Mouse (Mus musculus) left cerebral cortex, postnatal 36 days (tissue): ENCODE results near the gene Adamts12. TPM values are rescaled to one million over a fixed set of nuclear protein-coding genes. Genes with fewer than 3 reads are reported as not detected.
A peak's percentile ranks its signal among the peaks of the same experiment; 100 is the strongest.

Experiments
- DNase-seq, 2 experiments: peaks; one replicate each; pipeline ENCODE4 v3.0.0; 2021 to 2022; ENCODE audit warnings: low spot score in 2 of 2, mixed read lengths in 1 of 2
- intact Hi-C: fragments of 180-260 bp; cut with DNase I; formaldehyde crosslinking; loops from one replicate; pipeline ENCODE4 v1.15.1; 2025
- total RNA-seq, 2 experiments: library from RNA; stranded (reverse); gene quantifications; 2 replicates each; pipeline ENCODE4 v1.2.3; 2021

Adamts12 gene
- total RNA-seq, result under 1 TPM; 0.27 to 0.32 TPM

DNA sequence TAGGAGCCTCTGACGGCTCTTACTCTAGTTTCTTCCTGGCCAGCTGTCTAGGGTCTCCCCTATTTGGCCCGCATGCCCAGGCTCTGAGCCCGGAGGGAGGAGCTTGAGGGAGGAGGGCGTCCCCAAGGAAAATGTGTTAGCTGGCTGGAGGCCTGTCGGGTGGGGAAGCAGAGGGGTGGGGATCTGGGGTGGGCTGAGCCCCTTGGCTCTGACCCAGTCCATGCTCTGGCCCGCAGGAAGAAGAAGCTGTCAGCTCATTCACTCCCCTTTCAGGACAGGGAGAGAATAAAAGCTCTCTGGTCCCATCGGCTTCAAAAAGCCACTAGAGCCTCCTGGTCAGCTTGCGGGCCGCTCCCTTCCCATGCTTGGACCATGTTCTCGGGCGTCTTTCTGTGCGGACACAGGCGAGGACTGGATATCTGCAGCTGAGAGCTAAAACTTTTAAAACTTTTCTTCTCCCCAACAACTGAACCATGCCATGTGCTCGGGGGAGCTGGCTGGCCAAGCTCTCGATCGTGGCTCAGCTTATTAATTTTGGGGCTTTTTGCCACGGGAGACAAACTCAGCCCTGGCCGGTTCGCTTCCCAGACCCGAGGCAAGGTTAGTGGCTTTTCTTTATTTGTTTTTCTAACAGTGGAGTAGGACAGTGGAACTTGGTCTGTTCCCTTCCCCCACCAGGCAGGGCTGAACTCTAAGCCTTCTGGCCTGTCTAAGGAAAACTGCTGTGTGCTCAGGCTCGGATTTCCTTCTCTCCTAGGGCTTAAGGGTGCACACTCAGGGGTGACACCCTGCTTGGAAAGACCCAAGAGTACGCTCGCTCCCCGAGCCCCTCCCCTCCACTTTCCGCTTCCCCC lies at the start of gene Adamts12:
Adamts12 (plus strand) TSS at position 233 of the 854 bp plus-strand sequence.
- DNase-seq, result no peak
- intact Hi-C loops, result loop anchor here (5.0 kb wide), 1 partner anchor 243 kb away; no protein-coding TSS in a partner anchor

DNA sequence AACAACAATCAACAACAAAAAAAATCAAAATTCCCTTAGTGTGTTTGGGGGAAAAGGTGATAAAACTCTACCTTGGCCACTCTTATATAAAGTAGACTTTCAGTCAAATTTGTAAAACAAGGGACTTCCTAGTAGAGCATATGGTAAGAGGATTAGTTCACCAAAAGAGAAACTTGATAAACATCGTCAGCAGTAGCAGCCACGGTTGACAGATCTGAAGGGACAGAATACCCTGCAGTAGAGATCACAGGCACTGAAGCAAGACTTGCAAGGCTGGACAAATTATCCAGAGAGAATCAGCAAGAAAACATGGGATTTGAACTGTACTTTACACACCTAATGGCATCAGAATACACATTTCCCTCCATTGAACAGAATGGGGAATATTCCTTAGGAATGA lies 49.7 kb upstream of the Adamts12 start:
- DNase-seq, result no peak
- intact Hi-C loops, result no loop called here

DNA sequence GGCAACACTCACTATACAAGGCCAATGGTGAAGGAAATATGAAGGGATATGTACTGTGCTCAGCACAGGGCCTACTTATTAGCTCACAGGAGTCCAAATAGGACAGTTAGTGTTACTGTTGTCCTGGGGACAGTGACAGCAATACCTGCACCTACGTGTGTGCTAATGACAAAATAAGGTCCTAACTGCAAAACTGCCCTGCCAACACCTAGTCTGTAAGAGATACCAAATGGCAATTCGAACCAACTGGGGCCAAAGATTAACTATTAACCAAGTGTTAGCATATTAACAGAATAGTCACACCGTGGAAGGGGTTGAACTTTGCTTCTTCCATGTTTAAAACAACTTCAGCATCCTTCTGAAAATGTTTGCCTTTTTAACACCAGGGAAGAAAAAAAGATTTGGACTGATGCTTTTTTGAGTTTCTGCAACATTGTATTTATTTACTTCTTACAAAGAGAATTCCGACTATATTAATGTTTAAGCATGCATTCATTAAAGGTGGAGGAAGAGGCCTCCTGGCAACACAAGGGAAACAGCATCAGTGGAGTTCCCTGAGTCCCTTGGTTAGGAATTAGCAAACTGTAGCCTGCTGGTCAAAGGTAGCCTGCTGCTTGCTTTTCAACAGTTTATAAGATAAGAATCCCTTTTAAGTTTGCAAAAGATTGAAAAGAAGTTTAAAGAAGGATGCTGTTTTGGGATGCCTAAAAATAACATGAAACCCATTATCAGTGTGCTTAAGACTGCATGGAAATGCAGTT lies 37.6 kb upstream of the Adamts12 start:
- intact Hi-C loops, result no loop called here
- no peak for DNase-seq

DNA sequence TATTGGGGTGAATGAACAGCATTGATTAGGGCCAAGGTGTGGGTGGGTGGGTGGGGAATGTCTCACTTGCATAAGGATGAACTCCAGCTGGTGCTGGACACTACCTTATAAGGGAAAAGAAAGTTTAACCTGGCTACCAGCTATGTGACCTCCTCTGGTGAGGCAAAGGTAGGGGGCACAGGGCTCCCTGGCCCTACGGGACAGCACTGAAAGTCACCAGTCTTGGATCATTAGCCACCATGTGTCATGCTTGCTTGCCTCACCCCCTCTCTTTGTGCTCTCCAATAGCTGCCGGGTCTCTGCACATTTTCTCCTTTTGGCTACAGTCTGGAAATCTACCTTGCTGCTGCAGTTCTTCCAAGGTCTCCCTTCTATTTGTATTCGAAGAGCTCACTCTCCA lies 34.4 kb upstream of the Adamts12 start:
- intact Hi-C loops, result loop anchor here (10.0 kb wide), 1 partner anchor 935 kb away; no protein-coding TSS in a partner anchor
- DNase-seq, result no peak

DNA sequence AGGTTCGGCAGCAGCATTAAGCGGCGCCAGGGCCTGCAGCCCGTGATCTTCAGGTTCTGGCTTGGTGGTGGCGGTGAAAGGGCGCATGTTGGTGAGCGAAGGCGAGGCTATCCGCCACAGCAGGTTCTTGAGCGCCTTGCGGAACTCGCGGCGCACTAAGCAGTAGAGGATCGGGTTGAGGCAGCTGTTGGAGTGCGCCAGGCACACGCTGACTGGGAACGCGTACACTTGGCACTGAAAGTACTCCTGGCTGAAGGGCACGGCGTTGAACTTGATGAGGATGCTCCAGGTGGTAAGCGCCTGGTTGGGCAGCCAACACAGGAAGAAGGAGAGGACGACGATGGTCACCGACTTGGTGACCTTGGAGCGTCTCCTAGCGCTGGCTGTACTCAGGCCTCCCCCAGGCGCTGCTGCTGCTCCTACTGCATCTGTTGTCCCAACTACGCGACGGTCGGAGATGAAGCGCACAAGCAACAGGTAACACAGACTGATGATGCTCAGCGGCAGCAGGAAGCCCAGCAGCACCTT lies 28.6 kb upstream of the Adamts12 start:
- intact Hi-C loops, result loop anchor here (10.0 kb wide), 1 partner anchor 929 kb away; no protein-coding TSS in a partner anchor
- DNase-seq, result no peak

DNA sequence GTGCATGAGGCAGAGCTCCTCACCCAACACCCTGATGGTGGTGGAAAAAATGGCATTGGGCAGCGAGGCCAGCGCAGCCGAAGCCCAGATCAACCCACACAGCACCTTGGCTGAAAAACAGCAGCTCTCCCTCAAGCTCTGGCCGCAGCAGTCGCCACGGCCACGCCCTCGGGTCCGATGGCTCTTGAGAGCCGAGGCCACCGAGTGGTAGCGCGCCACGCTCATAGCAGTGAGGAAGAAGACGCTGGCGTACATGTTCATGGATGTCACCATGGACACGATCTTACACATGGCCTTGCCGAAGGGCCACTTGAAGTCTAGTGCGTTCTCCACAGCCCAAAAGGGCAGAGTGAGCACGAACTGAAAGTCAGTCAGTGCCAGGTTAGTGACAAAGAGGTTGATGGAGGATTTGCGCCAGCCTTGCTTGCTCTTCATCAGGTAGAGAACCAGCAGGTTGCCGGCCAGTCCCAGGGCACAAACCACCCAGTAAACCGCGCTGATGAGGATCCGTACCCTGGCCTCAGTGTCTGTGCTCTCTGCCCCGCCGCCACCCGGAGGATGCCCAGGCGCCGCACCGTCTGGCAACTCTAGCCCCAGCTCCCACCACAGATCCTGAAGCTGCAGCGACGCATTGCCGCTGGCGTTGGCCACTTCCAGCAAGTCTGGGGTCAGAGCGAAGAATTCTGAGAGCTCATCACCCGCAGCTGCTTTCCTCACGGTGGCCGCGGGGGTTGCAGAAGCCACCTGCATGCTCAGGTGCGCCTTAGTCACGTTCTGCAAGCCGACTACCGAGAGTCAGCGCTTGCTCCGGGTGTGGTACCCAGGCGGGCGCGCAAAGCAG lies 27.8 kb upstream of the Adamts12 start:
- intact Hi-C loops, result loop anchor here (10.0 kb wide), 1 partner anchor 928 kb away; no protein-coding TSS in a partner anchor
- peak; percentile 21 to 30 for DNase-seq

DNA sequence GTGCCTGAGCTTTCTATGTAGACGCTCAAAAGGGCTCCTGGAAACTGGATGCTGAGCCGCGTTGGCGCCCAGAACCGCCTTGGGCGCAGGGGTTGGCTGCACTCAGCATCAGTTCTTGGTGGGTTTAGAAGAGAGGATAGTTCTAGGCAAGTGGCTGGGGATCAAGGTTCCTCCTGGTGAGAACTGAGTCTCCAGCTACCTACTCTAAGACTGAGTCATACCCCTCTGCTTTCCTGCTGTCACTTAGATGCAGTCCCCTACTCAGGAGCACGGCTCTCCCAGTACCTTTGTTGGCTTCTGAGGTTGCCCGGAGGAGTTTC lies 27.3 kb upstream of the Adamts12 start:
- intact Hi-C loops, result loop anchor here (10.0 kb wide), 1 partner anchor 927 kb away; no protein-coding TSS in a partner anchor
- DNase-seq, result no peak

DNA sequence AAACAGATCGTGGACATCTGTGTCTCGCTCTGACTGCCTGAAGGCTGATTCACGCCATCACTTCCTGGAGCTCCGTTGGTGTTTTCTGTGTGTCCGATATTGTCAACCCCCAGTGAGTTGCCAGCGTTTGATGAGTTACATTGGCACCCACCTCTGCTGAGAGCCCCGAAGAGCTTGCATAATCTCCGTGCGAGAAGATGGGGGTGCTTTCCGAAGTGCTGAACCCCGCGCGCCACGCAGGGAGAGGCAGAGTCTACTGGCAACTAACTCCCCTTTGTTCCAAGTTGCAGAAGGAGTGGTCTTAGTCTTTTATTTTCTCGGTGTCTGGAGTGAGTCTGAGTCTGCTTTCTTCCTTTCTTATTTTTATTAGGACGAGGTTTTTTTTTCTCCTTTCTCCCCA lies 26.9 kb upstream of the Adamts12 start, which contains the start of gene Rxfp3:
Rxfp3 (minus strand) TSS at position 281 of the 400 bp plus-strand sequence.
- DNase-seq, result peak; percentile 9 to 13
- intact Hi-C loops, result loop anchor here (1.0 to 10.0 kb wide), 3 partner anchors 283 to 927 kb away; no protein-coding TSS in a partner anchor

DNA sequence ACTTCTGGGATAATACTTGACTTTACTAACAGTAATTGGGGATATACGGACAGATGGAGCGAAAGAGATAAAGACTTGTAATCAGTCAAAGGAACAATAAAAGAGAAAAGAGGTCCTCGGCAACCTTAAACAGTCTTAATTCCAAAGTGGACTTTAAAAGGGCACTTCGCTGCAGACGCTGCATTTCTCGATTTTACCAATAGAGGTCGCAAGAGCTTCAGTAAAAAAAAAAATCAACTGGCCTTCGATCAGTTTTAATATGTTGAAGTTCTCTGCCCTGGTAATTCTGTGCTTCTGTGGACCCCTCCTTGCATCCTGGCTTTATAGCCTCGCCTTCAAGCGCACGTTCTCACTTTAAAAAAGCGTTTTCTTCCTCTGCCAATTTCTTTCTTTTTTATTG lies 26.1 kb upstream of the Adamts12 start:
- intact Hi-C loops, result loop anchor here (1.0 to 10.0 kb wide), 3 partner anchors 282 to 926 kb away; no protein-coding TSS in a partner anchor

DNA sequence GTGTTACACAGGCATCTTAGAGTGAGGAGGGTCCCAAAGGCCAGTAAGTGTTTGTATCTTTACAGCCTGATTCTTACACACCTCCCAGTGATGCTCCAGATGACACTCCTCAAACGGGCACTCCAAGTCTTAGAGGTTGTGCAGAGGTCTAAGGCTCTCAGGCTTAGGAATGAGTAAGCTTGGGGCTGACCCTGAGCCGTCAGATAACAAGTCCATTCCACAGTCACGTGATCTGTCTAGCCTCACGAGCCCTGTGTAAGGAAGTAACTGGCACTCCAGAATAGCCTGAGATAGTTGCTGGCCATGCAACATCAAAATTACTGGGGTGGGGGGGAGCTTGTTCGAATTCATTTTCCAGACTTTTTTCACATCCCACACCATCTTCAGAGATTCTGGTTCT lies 24.5 kb upstream of the Adamts12 start:
- DNase-seq, result no peak
- intact Hi-C loops, result no loop called here

More for the DNA sequence above, 26.1 kb upstream of the Adamts12 start:
- peak in 1 of 2 experiments; percentile 34 for DNase-seq

DNA sequence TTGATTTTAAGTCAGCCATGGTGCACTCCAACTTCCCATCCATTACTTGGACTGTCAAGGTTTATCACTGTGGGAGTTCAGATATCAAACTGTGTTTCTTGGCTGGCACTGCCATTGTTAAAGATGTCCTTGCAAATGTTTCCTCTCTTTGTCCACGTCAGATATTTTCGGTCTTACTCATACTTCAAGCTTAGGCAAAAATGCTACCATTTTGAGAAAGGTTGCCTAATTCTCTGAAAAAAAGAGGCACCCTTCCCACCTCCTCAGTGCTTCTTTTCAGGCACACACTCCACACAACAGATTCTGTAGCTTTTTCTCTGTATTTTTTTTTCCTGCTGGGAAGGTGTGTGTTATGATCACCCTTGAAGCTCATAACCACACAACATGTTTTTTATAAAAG lies 23.4 kb upstream of the Adamts12 start:
- no peak for DNase-seq
- intact Hi-C loops, result no loop called here

DNA sequence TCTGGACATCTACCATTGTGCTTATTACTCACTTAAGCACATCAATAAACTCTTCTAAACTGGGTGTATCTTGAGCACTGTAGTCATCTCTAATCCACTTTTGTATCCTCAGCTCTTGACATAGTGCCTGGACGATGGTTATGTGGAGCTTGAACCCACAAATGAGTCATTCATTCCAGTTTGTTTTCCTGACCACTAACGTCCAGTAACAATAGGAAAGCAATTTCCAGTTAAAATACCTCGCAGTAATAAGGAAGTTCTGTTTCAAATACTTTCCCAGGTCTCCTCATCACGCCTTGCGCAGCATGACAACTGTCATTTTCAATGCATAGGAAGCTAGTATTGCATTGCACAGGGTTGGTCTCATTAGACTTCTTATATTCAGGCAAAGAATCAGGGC lies 21.8 kb upstream of the Adamts12 start:
- DNase-seq, result no peak
- intact Hi-C loops, result no loop called here

DNA sequence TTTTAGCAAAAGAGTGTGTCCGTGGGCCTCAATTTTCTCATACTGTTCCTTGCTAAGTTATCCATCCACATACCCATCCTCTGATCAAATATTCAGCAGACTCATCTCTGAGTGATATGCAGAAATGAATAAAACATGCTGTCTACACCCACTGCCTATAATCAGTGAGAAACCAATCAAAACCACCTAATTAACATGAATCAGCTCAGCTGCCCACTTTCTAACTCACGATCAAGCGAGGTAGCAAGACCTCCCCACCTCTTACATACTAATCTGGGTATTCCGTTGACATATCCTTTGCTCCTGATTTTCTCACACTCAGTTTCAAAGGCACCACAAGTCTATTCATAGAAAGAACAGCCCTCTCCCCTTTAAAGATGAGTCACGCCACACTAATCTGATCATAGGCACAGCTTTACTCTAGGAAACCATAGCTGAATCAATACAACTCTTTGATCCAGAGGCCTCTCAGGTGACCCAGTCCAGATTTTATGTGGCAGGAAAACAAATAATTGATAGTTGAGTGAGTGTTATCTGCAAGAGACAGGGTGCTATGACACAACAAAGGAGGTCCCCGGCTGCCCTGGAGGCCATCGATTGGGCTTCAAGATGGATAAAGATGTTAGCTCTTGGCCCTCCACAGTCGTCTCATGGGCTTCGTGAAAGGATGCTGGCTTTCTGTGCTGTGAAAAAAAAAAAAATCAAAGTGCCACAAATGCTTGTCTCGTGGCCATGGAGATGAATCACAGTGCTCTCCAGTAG lies 10.7 kb upstream of the Adamts12 start:
- intact Hi-C loops, result no loop called here
- DNase-seq, result no peak

DNA sequence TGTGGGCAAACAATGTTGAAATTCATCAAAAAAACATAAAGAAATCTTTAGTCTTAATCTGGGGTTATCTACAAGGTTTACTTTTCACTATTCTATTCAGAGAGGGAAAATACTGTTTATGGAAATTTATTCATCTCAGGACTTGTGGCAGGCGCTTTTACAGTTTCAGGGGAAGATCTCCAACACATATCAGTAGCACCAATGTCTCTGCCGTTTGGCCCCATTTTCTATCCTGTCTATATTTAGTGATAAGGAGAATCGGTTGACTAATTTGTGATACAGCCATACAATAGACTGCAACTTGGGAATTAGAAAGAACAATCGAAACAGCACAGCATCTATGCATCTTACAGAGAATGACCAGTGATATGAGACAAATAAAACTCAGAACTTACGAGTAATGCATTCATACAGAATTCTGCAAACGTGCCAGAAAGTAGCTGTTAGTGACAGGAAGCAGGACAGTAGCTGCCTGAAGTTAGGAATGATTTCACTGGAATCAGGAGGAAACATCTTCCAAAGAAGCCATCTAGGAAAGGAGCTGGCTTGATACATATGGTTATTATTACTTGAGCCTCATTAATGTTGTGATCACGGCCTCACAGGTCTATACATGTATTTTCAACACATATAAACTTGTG lies 10.0 kb upstream of the Adamts12 start:
- no peak for DNase-seq
- intact Hi-C loops, result no loop called here

DNA sequence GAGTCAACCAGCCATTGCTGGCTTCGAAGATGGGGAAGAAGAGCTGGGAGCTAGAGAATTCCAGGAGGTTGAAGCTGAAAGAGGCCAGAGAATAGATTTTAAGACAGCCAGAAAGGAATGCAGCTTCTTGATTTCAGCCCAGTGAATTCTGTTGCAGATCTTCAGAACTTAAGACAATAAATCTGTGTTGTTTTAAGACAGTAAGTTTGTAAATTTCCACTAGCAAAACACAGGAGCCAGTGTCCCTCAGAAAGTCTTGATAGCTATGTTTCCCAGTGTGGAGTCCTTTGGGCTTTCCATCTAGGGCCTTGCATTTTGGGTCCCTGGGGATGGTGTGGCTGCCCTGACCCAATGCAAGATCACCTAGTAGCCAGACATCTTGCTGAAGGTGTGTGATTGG lies 1.7 kb upstream of the Adamts12 start:
- intact Hi-C loops, result no loop called here
- DNase-seq, result no peak

DNA sequence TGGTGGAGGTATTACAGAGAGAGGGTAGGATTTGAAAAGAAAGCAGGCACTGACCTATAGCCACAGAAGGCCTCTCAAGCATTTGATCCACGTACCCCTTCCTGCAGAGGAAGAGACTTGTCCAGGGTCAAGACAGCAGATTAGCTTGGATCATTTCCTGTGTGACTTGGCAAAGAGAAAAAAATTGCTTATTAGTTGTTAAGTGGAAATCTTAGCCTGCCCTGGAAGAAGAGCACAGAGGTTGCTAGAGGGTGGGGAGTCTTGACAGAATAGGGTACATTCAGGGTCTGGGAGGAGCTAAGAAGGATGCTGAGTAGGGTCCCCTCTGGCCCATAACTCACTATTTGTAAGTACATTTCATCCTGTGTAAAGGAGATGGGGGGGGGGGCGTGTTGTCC lies 431 bp upstream of the Adamts12 start:
- no peak for DNase-seq
- intact Hi-C loops, result no loop called here

DNA sequence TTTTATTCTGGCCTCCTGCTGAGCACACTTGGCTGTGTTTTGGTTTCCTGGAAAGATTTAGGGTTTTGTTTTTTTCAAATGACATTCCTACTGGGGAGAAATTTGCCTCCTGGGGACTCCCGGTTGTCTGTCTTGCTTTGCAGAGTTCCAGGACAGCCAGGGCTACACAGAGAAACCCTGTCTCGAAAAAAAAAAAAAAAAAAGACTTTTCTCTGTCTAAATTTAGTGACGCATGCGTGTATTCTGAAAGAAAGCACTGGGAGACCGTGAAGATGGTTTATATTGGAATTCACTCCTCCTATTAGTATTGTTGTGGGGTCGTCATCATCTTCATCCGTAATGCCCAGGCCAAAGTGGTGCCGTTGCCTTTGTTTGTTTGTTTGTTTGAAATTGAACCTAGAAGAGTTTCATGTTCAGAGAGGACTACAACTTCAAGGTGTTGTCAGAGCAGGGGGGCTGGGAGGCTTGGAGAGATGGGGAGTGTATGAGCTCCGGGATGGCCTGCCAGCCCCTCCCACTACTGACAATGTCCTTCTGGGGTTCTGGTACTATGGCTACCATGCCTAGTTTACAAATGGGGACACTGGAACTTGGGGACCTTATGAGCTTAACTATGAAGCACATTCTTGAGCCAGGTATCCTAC lies 1.1 kb downstream of the Adamts12 start:
- DNase-seq, result no peak
- intact Hi-C loops, result loop anchor here (5.0 kb wide), 1 partner anchor 242 kb away; no protein-coding TSS in a partner anchor

DNA sequence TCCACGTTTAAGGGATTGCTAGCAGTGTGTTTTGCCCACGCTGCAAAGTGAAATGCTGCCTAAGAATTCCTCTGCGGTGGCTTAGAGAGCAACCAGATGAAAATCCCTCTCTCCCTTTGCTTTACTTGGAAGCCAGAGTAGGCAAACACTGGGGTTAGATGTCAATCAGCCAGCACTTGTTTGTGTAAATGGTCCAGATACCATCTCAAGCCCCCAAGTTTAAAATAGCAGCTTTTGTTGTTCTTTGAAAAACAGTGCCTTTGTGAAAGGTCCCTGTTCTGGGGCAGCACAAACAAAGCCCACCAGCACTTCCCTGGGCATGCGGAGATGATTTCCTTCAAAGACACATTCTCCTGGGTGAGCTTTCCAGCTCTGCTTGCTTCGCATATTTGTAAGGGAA lies 1.7 kb downstream of the Adamts12 start:
- intact Hi-C loops, result loop anchor here (5.0 kb wide), 1 partner anchor 241 kb away; no protein-coding TSS in a partner anchor
- no peak for DNase-seq
